Mouse (Mus musculus) heart, embryonic 12.5 days (tissue): ENCODE results near the gene AL732309.1. TPM values are rescaled to one million over a fixed set of nuclear protein-coding genes. Genes with fewer than 3 reads are reported as not detected.
A peak's percentile ranks its signal among the peaks of the same experiment; 100 is the strongest.

Experiments used
- ATAC-seq: fragments of 200-750 bp; cut with Nextera tagmentation; 2 replicates; pipeline ENCODE4 v1.8.0; 2017; ENCODE audit warnings: moderate TSS enrichment, moderate library complexity; ENCODE audit not compliant: insufficient number of reproducible peaks, low FRiP score
- H3K27ac ChIP-seq: fragments of 300-500 bp; sonication (generic); 2 replicates; pipeline ENCODE4 v1.5.1; 2016; ENCODE audit warnings: mild to moderate bottlenecking, moderate library complexity; ENCODE audit not compliant: poor library complexity, severe bottlenecking
- H3K27me3 ChIP-seq: fragments of 300-500 bp; sonication (generic); replicated peaks from 2 replicates; pipeline ENCODE4 v1.6.1; 2016; ENCODE audit warnings: mild to moderate bottlenecking, moderate library complexity
- H3K36me3 ChIP-seq: fragments of 300-500 bp; sonication (generic); 2 replicates; pipeline ENCODE4 v1.6.1; 2016; ENCODE audit warnings: mild to moderate bottlenecking, moderate library complexity
- H3K4me1 ChIP-seq: fragments of 300-500 bp; sonication (generic); replicated peaks from 2 replicates; pipeline ENCODE4 v1.6.1; 2016; ENCODE audit warnings: mild to moderate bottlenecking
- H3K4me2 ChIP-seq: fragments of 300-500 bp; sonication (generic); 2 replicates; pipeline ENCODE4 v1.6.1; 2016; ENCODE audit warnings: mild to moderate bottlenecking, moderate library complexity
- H3K4me3 ChIP-seq: fragments of 300-500 bp; sonication (generic); 2 replicates; pipeline ENCODE4 v1.5.1; 2016; ENCODE audit warnings: mild to moderate bottlenecking
- H3K9ac ChIP-seq: fragments of 300-500 bp; sonication (generic); 2 replicates; pipeline ENCODE4 v1.6.1; 2016; ENCODE audit warnings: mild to moderate bottlenecking, moderate library complexity
- H3K9me3 ChIP-seq: fragments of 300-500 bp; sonication (generic); replicated peaks from 2 replicates; pipeline ENCODE4 v1.6.1; 2016; ENCODE audit warnings: mild to moderate bottlenecking, moderate library complexity
- WGBS: fragments of 180-500 bp; shearing (Covaris S2); methylation state at CpG from one replicate; pipeline ENCODE4 v1.1.7; 2016; 5-methylcytosine and 5-hydroxymethylcytosine counted together
- polyA plus RNA-seq: library from polyadenylated mRNA; unstranded; fragments of >200 nt; fragmentation: Nextera tagmentation; extraction: Ambion mirVana; gene quantifications from 2 replicates; pipeline ENCODE4 v1.2.1, GENCODE M21; 2016

Gene AL732309.1
- polyA plus RNA-seq: 2.6 and 3.2 TPM in 2 replicates

DNA sequence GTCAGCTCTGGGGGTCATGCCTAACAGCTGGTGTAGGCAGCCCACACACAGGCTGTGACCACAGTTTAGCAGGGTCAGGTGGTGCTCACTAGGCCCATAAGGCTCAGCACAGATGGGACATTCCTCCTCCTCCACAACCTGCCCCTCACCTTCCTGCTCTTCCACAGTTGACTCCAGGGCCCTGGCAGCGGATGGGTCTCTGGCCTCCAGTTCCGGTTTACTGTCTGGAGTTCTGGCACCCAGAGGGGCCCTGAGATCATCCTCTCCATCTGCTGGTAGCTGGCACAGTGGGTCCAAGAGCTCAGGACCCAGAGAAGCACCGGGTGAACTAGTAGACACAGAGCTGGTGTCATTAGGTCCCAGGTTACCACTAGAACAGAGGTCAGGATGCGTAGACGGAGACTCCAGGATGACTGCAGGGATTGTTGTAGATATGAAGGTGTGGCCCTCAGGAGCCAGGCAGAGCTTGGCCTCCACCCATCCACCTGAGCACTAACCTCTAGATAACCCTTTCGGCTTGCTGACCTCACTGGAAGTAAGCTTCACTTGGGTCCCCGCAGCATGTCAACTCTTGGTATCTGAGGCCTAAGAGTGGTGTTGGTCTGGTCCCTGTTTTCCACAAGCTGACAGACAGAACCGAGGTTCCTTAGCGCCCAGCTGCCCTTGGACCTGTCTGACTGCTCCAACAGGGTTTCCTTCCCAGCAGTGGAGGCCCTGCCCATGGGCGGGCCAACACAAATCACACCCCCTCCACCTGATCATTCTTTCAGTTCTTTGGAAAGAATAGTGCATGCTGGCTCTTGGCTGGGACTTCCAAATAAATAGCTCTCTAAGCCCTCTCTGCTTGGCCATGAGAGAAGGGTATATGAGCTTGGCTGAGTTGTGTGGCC, at the start of gene AL732309.1:
TSS of gene AL732309.1 (minus strand) at position 681 of the 890 bp plus-strand sequence.
- peaks cover 14% of the 10 kb centered on the region for H3K4me1 ChIP-seq
- peaks cover 54% of the 10 kb centered on the region for H3K36me3 ChIP-seq
- no peak for ATAC-seq
- H3K27me3 ChIP-seq: peaks cover 25% of the 10 kb centered on the region
- H3K9ac ChIP-seq: no peak within 1 kb of the TSS
- WGBS: 88% methylated on average over 10 of the region's 10 CpGs
- H3K27ac ChIP-seq: no peak within 1 kb of the TSS
- no peak within 1 kb of the TSS for H3K4me2 ChIP-seq
- H3K4me3 ChIP-seq: no peak within 1 kb of the TSS
- H3K9me3 ChIP-seq: no peaks in the 10 kb centered on the region

DNA sequence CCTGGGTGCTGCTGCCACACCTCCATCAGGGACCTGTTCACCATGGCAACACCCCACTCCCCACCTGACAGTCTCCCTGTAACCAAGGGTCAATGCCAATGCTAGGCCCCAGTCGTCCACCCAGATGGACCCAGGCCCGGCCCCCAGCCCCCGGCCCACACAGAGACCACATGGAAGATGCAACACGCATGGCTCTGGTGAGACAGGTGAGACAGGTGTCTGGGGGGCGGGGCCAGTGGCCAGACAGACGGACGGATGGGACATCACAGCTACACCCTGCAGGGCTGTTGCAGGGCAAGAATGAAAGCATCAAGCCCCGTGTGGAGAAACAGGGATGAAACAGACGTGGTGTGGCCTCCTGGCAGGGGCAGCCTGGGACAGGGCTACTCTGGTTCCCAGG, 47.0 kb upstream of the AL732309.1 start:
- Histone ChIP-seq H3K4me2 (no peak overlapping the region), H3K27ac (no peak overlapping the region), H3K9ac (no peak overlapping the region), H3K36me3 (no peaks in the 10 kb centered on the region), H3K9me3 (no peaks in the 10 kb centered on the region), H3K4me3 (no peak overlapping the region), H3K27me3 (peaks cover 99% of the 10 kb centered on the region), H3K4me1 (peaks cover 32% of the 10 kb centered on the region)
- WGBS: 62% methylated on average over 9 of the region's 9 CpGs
- no peak for ATAC-seq

DNA sequence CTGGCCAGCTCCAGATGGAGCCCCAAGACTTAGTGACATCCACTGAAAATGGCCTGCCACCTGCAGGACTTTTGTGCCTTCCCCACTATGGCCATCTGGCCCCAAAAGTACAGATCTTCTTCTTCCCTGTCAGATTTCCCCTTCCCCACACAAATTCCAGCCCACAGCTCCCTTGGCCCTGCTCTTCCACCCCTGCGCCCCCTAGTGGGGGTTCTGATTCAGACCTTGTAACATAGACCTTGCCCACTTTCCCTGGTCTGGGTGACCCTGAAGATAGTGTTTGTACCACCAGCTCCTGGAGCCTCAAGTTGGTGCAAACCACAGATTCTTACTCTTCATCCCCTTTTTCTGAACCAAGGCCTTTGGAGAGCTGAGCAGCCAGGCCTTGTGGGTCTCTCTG, 46.2 kb upstream of the AL732309.1 start:
- Histone ChIP-seq H3K27me3 (peaks cover 100% of the 10 kb centered on the region), H3K9ac (no peak overlapping the region), H3K9me3 (no peaks in the 10 kb centered on the region), H3K4me3 (no peak overlapping the region), H3K4me1 (peaks cover 32% of the 10 kb centered on the region), H3K27ac (no peak overlapping the region), H3K36me3 (no peaks in the 10 kb centered on the region), H3K4me2 (peak overlapping the region; percentile 64)
- ATAC-seq: no peak
- 0% methylated on average over 1 of the region's 1 CpGs for WGBS

DNA sequence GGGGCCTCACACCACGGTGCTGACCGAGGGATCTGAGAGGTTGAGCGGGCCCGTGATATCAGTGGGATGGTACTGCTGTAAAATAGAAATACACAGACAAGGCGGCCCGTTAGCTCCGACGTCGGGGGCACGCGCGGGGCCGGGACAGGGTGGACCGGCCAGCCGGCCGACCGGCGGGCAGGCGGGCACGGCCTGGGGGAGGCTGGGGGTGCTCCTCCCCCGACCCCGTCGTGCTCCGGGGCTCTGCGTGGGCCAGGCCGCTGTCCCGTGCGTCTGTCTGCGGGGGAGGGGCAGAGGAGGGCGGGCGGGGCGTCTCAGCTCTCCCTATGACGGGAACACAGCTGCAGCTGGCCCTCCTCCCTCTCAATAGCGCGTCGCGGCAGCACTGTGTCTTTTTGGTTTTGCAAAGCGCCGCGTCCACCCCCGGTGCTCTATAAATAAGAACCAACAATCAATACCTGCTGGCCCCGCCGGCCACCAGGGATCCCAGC, 45.4 kb upstream of the AL732309.1 start:
- no peak overlapping the region for H3K27ac ChIP-seq
- ATAC-seq: no peak
- 6% methylated on average over 43 of the region's 43 CpGs for WGBS
- no peaks in the 10 kb centered on the region for H3K36me3 ChIP-seq
- H3K9ac ChIP-seq: peak overlapping the region; percentile 52; the same call in 1 of the 2 replicates
- peaks cover 99% of the 10 kb centered on the region for H3K27me3 ChIP-seq
- peak overlapping the region; percentile 64 for H3K4me2 ChIP-seq
- H3K4me3 ChIP-seq: peak overlapping the region; percentile 41
- H3K9me3 ChIP-seq: no peaks in the 10 kb centered on the region
- peaks cover 35% of the 10 kb centered on the region for H3K4me1 ChIP-seq

DNA sequence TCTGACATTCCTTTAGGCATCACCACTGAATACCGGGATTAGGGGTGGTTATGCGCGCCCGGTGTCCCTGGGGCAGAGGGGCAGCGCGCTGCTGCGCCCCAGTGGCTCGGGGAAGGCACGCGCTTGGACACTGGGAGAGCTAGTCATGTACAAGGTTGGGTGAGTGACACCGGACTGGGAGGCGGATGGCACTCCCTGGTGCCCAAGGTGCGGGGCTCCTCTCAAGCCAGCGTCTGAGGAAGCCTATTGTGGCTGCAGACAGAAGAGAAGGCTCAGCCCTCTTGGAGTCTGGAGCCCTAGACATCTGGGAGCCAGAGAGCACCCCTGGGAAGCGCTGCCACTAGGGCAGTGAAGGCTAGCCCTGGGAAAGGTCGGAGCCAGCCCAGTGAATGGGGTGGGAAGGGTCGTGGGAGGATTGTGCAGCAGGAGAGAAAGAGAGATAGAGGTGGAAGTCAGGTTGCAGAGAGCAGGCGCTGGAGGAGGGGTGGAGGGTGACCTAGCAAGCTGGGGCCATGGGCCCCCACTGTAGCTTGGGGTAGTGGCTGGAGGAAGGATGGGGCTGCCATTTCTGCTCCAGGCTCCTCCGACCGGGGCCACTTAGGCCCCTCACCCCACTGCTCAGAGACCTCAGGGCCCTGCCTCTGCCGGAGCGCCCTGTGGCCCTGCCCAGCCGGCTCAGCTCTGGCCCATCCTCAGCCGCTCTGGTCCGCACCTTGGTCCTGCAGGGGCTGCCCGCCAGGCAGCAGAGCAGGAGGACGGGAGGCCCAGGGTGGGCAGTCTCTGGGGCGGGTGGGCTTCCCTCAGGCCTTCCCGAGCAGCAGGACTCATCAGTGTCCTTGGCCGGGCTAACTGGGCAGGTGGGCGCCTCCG, 44.8 kb upstream of the AL732309.1 start:
- Histone ChIP-seq H3K4me1 (peaks cover 42% of the 10 kb centered on the region), H3K36me3 (no peaks in the 10 kb centered on the region), H3K9ac (0 out of 2 replicates have a peak overlapping the region, but pooled peaks have one; percentile 52), H3K4me2 (peak overlapping the region; percentile 64), H3K9me3 (no peaks in the 10 kb centered on the region), H3K4me3 (peak overlapping the region; percentile 41), H3K27me3 (peaks cover 98% of the 10 kb centered on the region), H3K27ac (no peak overlapping the region)
- WGBS: 6% methylated on average over 32 of the region's 32 CpGs
- no peak for ATAC-seq

DNA sequence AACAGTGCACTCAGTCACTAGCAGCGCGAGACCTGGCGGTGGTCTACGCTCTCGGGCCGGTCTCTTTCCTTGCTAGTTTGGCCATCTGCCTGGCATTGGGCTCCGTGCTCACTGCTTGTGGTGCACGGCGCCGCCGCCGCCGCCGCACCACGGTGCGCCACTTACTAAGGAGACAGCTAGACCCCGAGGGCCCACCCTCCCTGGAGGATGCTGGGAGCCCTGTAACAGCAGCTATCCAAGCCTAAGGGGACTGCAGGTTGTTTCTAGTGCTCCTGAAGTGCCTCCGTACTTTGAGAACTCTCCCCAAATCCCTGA, 44.1 kb upstream of the AL732309.1 start:
- Histone ChIP-seq H3K4me2 (peak overlapping the region; percentile 52), H3K4me1 (peaks cover 45% of the 10 kb centered on the region), H3K36me3 (peaks cover 6% of the 10 kb centered on the region), H3K9ac (no peak overlapping the region; the same call in 1 of the 2 replicates), H3K9me3 (no peaks in the 10 kb centered on the region), H3K4me3 (peak overlapping the region; percentile 22), H3K27ac (no peak overlapping the region), H3K27me3 (peaks cover 94% of the 10 kb centered on the region)
- 1% methylated on average over 18 of the region's 18 CpGs for WGBS
- ATAC-seq: no peak

DNA sequence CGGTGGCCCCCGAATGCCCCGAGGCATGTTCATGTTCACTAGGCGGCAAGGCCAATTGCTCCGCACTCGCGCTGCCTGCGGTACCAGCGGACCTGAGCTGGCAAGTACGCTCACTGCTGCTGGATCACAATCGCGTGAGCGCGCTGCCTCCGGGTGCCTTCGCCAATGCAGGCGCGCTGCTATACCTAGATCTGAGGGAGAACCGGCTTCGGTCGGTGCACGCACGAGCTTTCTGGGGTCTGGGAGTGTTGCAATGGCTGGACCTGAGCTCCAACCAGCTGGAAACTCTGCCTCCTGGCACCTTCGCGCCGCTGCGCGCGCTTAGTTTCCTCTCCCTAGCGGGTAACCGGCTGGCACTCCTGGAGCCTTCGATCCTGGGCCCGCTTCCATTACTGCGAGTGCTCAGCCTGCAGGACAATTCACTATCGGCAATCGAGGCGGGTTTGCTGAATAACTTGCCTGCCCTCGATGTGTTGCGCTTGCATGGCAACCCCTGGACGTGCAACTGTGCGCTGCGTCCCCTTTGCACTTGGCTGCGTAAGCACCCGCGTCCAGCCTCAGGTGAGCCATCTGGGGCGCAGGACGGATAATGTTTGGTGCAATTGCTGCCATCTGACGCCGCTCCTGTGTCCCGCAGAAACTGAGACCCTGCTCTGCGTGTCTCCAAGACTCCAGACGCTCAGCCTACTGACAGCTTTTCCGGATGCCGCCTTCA, 43.6 kb upstream of the AL732309.1 start:
- Histone ChIP-seq H3K4me1 (peaks cover 45% of the 10 kb centered on the region), H3K9ac (no peak overlapping the region), H3K27ac (no peak overlapping the region), H3K9me3 (no peaks in the 10 kb centered on the region), H3K4me3 (peak overlapping the region; percentile 22), H3K36me3 (peaks cover 11% of the 10 kb centered on the region), H3K4me2 (peak overlapping the region; percentile 52), H3K27me3 (peaks cover 89% of the 10 kb centered on the region)
- ATAC-seq: no peak
- WGBS: 2% methylated on average over 54 of the region's 54 CpGs

DNA sequence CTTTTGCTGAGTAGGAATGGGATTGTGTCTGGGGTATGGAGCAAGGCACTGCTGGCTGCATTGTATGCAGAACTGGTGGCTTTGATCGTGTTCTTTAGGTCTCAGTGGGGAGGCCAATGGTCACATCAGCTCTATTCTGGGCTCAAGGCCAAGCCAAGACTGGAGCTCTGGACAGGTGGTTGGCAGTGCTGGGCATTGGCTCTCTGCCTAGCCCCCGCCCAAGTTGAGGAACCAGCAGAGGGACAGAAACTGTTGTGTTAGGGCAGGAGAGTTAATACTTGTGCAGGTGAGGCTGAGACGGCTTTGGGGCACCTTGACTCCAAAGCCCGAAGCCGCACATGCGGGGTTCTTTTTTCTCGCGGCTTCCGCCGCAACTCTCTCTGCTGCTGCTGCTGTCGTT, 43.0 kb upstream of the AL732309.1 start, which contains the start of gene Lrrc26:
TSS of gene Lrrc26 (plus strand) at position 265 of the 400 bp plus-strand sequence.
- Histone ChIP-seq H3K36me3 (peaks cover 17% of the 10 kb centered on the region), H3K27ac (no peak within 1 kb of the TSS), H3K4me2 (peak within 1 kb of the TSS; percentile 52), H3K4me3 (peak within 1 kb of the TSS; percentile 22), H3K27me3 (peaks cover 83% of the 10 kb centered on the region), H3K9me3 (no peaks in the 10 kb centered on the region), H3K4me1 (peaks cover 45% of the 10 kb centered on the region), H3K9ac (no peak within 1 kb of the TSS; the same call in 1 of the 2 replicates)
- 16% methylated on average over 11 of the region's 11 CpGs for WGBS
- no peak for ATAC-seq

DNA sequence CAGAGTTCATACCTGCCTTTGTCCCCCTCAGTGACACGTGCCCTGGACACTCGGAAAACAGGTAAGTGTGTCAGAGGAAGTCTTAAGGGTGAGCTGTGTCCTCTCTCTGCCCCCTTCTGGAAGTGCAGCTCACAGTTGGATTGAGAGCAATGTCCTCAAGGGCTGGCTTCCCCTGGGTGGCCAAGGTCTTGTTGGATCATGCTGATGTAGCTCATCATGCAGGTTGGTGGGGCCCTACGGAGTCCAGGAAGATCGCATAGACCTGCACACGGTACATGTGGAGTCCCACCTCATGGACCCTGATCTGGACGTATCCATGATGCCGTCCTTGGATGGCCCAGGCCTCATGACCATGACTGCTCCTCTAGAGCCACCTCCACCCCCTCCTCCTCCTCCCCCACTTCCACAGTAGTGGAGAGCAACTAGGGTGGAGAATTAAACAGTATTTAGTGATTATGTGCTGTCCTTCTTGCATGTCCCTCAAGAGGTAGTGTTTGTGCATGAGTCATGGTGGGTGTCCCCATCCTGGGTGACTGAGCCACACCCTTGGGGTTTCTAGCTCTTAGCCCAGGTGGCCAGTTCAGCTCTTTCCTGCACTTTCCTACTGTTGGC, 42.2 kb upstream of the AL732309.1 start:
- H3K27ac ChIP-seq: no peak overlapping the region
- H3K4me2 ChIP-seq: no peak overlapping the region
- no peaks in the 10 kb centered on the region for H3K9me3 ChIP-seq
- H3K4me3 ChIP-seq: no peak overlapping the region
- peaks cover 26% of the 10 kb centered on the region for H3K36me3 ChIP-seq
- peaks cover 74% of the 10 kb centered on the region for H3K27me3 ChIP-seq
- 79% methylated on average over 7 of the region's 7 CpGs for WGBS
- no peak overlapping the region for H3K9ac ChIP-seq
- H3K4me1 ChIP-seq: peaks cover 45% of the 10 kb centered on the region
- ATAC-seq: no peak

DNA sequence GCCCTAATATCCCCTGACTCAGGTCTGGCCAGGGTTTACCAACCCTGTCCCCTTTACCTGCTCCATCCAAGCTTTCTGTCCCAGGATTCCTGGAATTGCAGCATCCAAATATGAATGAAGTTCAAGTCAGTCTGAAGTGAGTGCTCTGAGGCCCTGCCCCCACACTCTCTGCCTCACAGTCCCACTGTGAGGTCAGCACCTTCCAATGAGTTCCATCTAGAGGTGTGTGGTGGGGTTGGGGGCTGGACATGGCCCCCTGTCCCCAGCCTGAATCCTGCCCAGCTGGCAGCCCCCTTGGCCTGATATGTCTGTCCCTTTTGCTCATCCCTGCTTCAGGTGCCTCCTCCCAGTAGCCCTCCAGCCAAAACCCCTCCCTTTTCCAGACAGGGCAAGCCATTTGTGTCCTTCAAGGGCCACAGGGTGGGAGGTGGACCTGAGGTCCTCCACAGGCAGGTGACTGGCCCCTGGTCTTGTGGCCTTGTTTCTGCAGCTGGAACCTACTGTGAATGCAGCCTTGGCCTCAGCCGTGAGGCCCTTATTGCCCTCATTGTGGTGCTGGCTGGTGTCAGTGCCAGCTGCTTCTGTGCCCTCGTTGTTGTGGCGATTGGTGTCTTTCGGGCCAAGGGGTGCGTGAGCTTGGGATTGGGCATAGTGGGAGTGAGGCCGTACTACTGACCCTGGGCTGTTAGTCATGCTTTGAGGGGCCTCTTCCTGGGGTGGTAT, 41.4 kb upstream of the AL732309.1 start, which contains the start of gene Tmem210:
TSS of gene Tmem210 (plus strand) at position 219 of the 723 bp plus-strand sequence.
- Histone ChIP-seq H3K9me3 (no peaks in the 10 kb centered on the region), H3K27me3 (peaks cover 67% of the 10 kb centered on the region), H3K9ac (no peak within 1 kb of the TSS), H3K36me3 (peaks cover 33% of the 10 kb centered on the region), H3K4me3 (no peak within 1 kb of the TSS), H3K27ac (no peak within 1 kb of the TSS), H3K4me1 (peaks cover 45% of the 10 kb centered on the region), H3K4me2 (no peak within 1 kb of the TSS)
- ATAC-seq: no peak
- 85% methylated on average over 6 of the region's 6 CpGs for WGBS
